Mouse (Mus musculus) forebrain, embryonic 13.5 days (tissue): ENCODE measurements around the gene Zc3h13. TPM values are rescaled to one million over a fixed set of nuclear protein-coding genes. Genes with fewer than 3 reads are reported as not detected.
A peak's percentile ranks its signal among the peaks of the same experiment; 100 is the strongest.

ENCODE experiments used
- ATAC-seq: fragments of 200-750 bp; cut with Nextera tagmentation; 2 replicates; pipeline ENCODE4 v1.8.0; 2017
- H3K27ac ChIP-seq: fragments of 300-500 bp; sonication (generic); 2 replicates; pipeline ENCODE4 v1.5.1; 2015; ENCODE audit warnings: inconsistent platforms, mild to moderate bottlenecking, moderate library complexity
- H3K27me3 ChIP-seq: fragments of 300-500 bp; sonication (generic); 2 replicates; pipeline ENCODE4 v1.6.1; 2015; ENCODE audit warnings: mild to moderate bottlenecking, inconsistent platforms
- H3K36me3 ChIP-seq: fragments of 300-500 bp; sonication (generic); 2 replicates; pipeline ENCODE4 v1.6.1; 2015; ENCODE audit warnings: mild to moderate bottlenecking, inconsistent platforms; ENCODE audit not compliant: poor library complexity, severe bottlenecking
- H3K4me1 ChIP-seq: fragments of 300-500 bp; sonication (generic); 2 replicates; pipeline ENCODE4 v1.6.1; 2015; ENCODE audit warnings: inconsistent platforms
- H3K4me2 ChIP-seq: fragments of 300-500 bp; sonication (generic); 2 replicates; pipeline ENCODE4 v1.6.1; 2015; ENCODE audit warnings: inconsistent platforms, mild to moderate bottlenecking, moderate library complexity
- H3K4me3 ChIP-seq: fragments of 300-500 bp; sonication (generic); 2 replicates; pipeline ENCODE4 v1.5.1; 2015; ENCODE audit warnings: mild to moderate bottlenecking, inconsistent platforms
- H3K9ac ChIP-seq: fragments of 300-500 bp; sonication (generic); 2 replicates; pipeline ENCODE4 v1.6.1; 2015; ENCODE audit warnings: mild to moderate bottlenecking, inconsistent platforms
- H3K9me3 ChIP-seq: fragments of 300-500 bp; sonication (generic); replicated peaks from 2 replicates; pipeline ENCODE4 v1.6.1; 2016; ENCODE audit warnings: inconsistent platforms
- WGBS: fragments of 180-500 bp; shearing (Covaris S2); methylation state at CpG from one replicate; pipeline ENCODE4 v1.1.7; 2015; 5-methylcytosine and 5-hydroxymethylcytosine counted together
- polyA plus RNA-seq: library from polyadenylated mRNA; unstranded; fragments of >200 nt; fragmentation: Nextera tagmentation; extraction: Ambion mirVana; gene quantifications from 2 replicates; pipeline ENCODE4 v1.2.1, GENCODE M21; 2015

The Zc3h13 gene
- polyA plus RNA-seq, 1 experiment from 2014 or later = 52.0 TPM

DNA sequence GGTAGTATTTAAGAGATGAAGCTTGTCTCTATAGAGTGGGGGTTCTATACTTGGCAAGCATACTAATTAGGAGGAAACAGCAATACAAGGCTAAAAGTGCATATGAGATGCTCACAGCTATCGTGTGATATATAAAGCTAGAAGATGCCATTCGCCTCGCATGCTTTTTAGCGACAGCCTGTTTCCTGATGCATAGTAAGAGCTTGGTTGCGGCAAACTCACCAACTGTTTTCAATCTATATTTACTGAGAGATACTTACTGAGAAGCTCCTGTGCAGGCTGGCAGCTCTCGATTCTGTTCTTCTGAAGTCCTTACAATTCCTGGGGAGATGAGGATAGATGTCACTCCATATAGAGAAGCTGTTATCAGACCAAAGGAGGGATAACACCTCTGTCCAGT lies 4.5 kb upstream of the Zc3h13 start:
- no peak for ATAC-seq
- Histone ChIP-seq H3K9ac (no peak overlapping the region), H3K9me3 (no peaks in the 10 kb centered on the region), H3K4me3 (no peak overlapping the region), H3K4me1 (peaks cover 12% of the 10 kb centered on the region), H3K4me2 (no peak overlapping the region), H3K27me3 (no peaks in the 10 kb centered on the region), H3K27ac (no peak overlapping the region; the same call in 1 of the 2 replicates), H3K36me3 (no peaks in the 10 kb centered on the region)
- 86% methylated on average over 6 of the region's 6 CpGs for WGBS

DNA sequence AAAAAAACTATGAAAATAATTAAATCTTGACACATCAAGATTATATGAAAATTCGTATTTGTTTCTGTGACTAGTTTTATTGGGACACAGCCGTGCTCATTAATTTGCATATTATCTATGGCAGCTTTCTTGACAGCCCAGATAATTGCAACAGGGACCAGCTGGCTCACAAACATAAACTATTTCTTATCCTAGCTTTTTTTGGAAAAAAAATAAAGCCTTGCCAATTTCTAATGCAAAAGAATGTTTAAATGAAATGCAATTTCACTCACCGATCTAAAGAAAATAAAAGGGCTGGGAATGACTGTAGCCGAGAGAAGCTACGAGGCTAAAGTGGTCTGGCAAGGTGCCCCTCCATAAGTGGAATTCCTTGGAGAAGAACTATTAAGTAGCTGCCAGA lies 3.8 kb upstream of the Zc3h13 start:
- Histone ChIP-seq H3K4me2 (no peak overlapping the region), H3K27me3 (no peaks in the 10 kb centered on the region), H3K9ac (no peak overlapping the region), H3K36me3 (no peaks in the 10 kb centered on the region), H3K4me3 (no peak overlapping the region), H3K27ac (no peak overlapping the region), H3K9me3 (no peaks in the 10 kb centered on the region), H3K4me1 (peaks cover 18% of the 10 kb centered on the region)
- 64% methylated on average over 5 of the region's 5 CpGs for WGBS
- no peak for ATAC-seq

DNA sequence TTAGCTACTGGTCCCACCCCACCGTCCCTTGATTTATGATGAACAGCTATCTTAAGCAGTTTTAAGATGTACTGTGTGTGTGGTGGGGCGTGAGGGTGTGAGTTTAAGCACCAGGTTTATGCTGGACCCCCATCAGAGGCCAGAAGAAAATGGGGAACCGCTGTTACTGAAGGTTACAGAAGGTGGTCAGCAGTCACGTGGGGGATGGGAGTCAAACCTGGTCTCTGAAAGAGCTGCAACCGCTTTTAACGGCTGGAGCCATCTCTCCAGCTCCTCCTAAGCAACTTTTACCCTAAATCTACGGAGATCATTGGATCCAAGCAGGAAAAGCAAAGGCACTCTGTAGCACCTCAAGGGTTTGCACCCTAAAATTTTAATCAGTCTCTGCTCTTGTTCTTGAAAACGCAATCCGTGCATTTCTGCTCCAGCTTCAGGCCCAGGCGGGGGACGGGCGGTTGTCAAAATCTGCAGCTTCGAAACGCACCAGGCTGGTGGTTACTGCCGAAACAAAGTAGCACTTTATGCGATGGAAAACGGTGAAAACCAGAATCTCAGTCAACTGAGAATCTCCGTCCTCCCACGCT lies 472 bp upstream of the Zc3h13 start:
- Histone ChIP-seq H3K4me2 (peak overlapping the region; percentile 90), H3K9me3 (no peaks in the 10 kb centered on the region), H3K27me3 (no peaks in the 10 kb centered on the region), H3K4me3 (peak overlapping the region; percentile 100), H3K36me3 (no peaks in the 10 kb centered on the region), H3K27ac (peak overlapping the region; percentile 49), H3K9ac (peak overlapping the region; percentile 95), H3K4me1 (peaks cover 24% of the 10 kb centered on the region)
- ATAC-seq = peak; percentile 19
- 6% methylated on average over 19 of the region's 19 CpGs for WGBS

DNA sequence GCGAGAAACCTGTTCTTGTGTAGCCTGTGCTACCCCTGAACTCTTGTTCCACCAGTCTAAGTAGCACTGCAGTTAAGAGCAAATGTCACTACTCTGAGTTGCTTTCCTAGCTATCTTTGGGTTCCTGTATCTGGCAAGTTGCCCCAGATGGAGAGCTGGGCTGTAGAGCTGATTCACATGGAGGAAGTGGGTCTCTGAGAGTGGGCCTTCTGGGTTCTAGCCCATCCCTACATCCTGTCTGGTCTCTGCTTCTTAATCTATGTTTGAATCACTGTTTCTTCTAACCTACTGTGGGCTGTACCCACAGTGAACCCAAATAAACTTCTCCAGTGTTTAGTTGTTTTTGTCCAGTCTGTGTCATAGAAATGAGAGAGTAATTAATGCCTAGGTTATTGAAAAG lies 16.9 kb downstream of the Zc3h13 start:
- Histone ChIP-seq H3K27ac (no peak overlapping the region), H3K9me3 (no peaks in the 10 kb centered on the region), H3K4me1 (0 out of 2 replicates have a peak, but pooled peaks cover 3% of the 10 kb centered on the region), H3K9ac (no peak overlapping the region), H3K36me3 (no peaks in the 10 kb centered on the region), H3K27me3 (no peaks in the 10 kb centered on the region), H3K4me3 (no peak overlapping the region), H3K4me2 (no peak overlapping the region)
- ATAC-seq = no peak
- WGBS = 94% methylated on average over 1 of the region's 1 CpGs

DNA sequence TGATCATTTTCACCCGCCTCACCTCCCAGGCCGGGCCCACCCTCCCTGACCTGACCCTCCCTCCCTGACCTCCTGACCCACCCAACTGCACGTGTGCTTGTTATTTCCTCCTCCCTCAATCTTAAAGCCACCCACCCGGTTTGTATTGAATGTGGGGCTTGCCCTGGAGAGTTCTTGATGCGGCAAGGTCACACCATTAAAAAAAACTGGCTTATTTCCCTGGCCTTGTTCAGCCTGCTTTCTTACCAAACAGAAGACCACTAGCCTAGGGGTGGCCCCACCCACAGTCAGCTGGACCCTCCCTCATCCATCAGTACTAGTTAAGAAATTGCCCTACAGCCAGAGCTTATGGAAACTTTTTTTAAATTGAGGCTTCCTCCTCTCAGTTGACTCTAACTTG lies 19.6 kb downstream of the Zc3h13 start:
- Histone ChIP-seq H3K27ac (no peak overlapping the region), H3K4me2 (no peak overlapping the region), H3K36me3 (no peaks in the 10 kb centered on the region), H3K4me1 (no peaks in the 10 kb centered on the region), H3K9ac (no peak overlapping the region), H3K9me3 (no peaks in the 10 kb centered on the region), H3K27me3 (no peaks in the 10 kb centered on the region), H3K4me3 (no peak overlapping the region)
- no peak for ATAC-seq
- WGBS = 50% methylated on average over 5 of the region's 5 CpGs

DNA sequence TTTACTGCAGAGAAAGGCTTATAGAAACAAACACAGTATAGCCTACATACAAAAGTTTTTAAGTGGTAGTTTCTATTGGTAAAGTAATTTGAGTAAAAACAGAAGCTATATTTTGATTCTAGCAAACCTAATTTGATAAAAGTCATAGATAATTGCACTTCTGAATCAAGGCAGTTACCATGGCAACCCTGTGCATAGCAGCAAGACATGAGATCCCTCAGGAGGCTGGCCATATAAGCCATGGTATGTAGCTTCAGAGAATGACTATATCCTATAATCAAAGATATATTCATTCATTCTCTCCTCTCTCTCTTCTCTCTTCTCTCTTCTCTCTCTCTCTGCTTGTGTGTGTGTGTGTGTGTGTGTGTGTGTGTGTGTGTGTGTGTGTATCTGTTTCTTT lies 23.7 kb downstream of the Zc3h13 start:
- Histone ChIP-seq H3K27ac (no peak overlapping the region), H3K4me2 (no peak overlapping the region), H3K9ac (no peak overlapping the region), H3K4me1 (no peaks in the 10 kb centered on the region), H3K27me3 (no peaks in the 10 kb centered on the region), H3K9me3 (no peaks in the 10 kb centered on the region), H3K4me3 (no peak overlapping the region), H3K36me3 (peaks cover 5% of the 10 kb centered on the region; the same call in 1 of the 2 replicates)
- ATAC-seq = no peak

DNA sequence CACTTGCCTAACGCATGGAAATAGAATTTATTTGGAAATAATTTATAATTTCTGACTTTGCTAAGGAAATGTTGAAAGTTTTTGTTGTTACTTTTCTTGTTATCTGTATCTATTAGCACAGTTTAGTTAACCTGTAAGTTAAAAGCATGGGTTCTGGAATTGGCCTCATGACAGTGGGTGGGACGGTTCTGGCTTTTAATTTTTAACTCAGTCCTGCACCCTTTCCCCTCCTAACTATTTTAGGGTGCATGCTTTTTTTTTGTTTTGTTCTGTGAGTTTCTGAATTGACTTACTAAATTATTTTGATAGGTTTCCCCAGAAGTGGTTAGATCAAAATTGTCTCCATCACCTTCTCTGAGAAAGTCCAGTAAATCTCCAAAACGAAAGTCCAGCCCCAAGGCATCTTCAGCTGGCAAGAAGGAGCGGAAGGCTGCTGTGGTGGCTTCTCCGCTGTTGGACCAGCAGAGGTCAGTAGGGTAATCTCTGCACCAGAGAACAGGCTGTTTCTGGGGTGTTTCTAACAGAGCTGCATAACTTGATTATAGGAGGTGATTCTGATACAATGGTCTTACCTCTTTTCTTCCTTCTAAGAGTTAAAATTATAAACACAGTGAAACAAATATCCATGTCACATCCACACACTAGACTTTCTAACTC lies 25.3 kb downstream of the Zc3h13 start:
- no peaks in the 10 kb centered on the region for H3K9me3 ChIP-seq
- H3K27me3 ChIP-seq = no peaks in the 10 kb centered on the region
- 67% methylated on average over 5 of the region's 5 CpGs for WGBS
- H3K4me3 ChIP-seq = no peak overlapping the region
- H3K27ac ChIP-seq = no peak overlapping the region
- no peak overlapping the region for H3K9ac ChIP-seq
- ATAC-seq = no peak
- no peak overlapping the region for H3K4me2 ChIP-seq
- H3K36me3 ChIP-seq = peaks cover 6% of the 10 kb centered on the region; the same call in 1 of the 2 replicates
- no peaks in the 10 kb centered on the region for H3K4me1 ChIP-seq

DNA sequence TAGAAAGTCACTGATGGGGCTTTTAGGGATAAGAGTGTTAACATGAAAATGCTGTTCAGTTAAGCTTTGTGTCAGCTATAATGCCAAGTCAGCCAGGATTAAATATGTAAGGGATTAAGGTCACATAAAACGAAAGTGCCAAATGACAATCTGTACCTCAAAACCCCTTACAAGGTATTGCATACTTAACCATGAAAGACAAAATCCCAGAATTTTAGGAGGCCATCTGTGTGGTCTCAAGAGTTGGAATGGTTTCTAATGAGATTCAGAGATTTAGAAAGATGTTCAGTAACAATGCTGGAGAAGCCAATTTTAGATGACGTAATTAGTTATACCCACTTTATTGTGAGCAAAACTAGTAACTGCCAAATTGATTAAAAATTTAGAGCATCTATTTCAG lies 30.3 kb downstream of the Zc3h13 start:
- no peak overlapping the region for H3K4me3 ChIP-seq
- no peak overlapping the region for H3K9ac ChIP-seq
- H3K36me3 ChIP-seq = peaks cover 8% of the 10 kb centered on the region; the same call in 1 of the 2 replicates
- no peaks in the 10 kb centered on the region for H3K9me3 ChIP-seq
- no peak overlapping the region for H3K4me2 ChIP-seq
- H3K4me1 ChIP-seq = no peaks in the 10 kb centered on the region
- H3K27me3 ChIP-seq = no peaks in the 10 kb centered on the region
- no peak for ATAC-seq
- 65% methylated on average over 2 of the region's 2 CpGs for WGBS
- no peak overlapping the region for H3K27ac ChIP-seq

DNA sequence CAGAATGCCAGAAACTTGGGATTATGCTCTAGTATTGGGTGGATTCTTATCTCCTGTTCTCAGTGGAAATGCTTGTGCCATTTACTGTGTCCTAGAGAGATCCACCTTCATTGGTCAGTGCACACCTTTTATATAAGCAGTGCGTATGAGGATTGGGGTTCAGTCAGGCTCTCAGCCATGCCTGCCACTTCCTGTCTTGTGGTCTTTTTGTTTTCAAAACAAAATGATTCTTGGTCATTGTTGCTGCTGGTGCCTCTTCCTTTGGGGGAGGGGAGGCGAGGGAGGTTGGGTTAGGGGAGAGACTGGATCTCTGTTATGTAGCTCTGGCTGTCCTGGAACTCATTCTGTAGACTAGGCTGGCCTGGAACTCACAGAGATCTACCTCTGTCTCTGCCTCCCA lies 34.6 kb downstream of the Zc3h13 start:
- peaks cover 30% of the 10 kb centered on the region for H3K36me3 ChIP-seq
- H3K4me3 ChIP-seq = no peak overlapping the region
- H3K9ac ChIP-seq = no peak overlapping the region
- 94% methylated on average over 2 of the region's 2 CpGs for WGBS
- no peak for ATAC-seq
- no peaks in the 10 kb centered on the region for H3K4me1 ChIP-seq
- H3K9me3 ChIP-seq = no peaks in the 10 kb centered on the region
- no peak overlapping the region for H3K4me2 ChIP-seq
- H3K27ac ChIP-seq = no peak overlapping the region
- H3K27me3 ChIP-seq = no peaks in the 10 kb centered on the region

DNA sequence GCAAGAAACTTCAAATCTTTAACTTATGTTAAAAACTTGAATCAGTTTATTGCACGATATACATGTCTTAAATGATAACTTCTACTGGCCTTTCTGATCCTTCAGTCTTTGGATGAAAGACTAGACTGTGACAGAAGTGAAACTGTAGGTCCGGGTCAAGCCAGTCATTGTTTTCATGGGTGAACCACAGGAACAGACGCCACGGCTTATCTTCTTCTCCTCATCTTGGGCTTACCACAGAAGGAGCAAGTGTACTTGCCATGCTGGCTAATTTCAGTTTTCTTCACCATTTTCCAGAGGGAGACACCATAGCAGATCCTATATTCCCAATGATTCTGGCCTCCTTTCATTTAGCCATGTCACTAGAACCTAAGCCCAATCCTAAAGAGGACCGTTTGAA lies 36.1 kb downstream of the Zc3h13 start:
- no peaks in the 10 kb centered on the region for H3K4me1 ChIP-seq
- H3K27me3 ChIP-seq = no peaks in the 10 kb centered on the region
- no peak overlapping the region for H3K27ac ChIP-seq
- ATAC-seq = no peak
- 93% methylated on average over 5 of the region's 5 CpGs for WGBS
- no peak overlapping the region for H3K9ac ChIP-seq
- peaks cover 41% of the 10 kb centered on the region for H3K36me3 ChIP-seq
- no peaks in the 10 kb centered on the region for H3K9me3 ChIP-seq
- H3K4me2 ChIP-seq = no peak overlapping the region
- H3K4me3 ChIP-seq = no peak overlapping the region

DNA sequence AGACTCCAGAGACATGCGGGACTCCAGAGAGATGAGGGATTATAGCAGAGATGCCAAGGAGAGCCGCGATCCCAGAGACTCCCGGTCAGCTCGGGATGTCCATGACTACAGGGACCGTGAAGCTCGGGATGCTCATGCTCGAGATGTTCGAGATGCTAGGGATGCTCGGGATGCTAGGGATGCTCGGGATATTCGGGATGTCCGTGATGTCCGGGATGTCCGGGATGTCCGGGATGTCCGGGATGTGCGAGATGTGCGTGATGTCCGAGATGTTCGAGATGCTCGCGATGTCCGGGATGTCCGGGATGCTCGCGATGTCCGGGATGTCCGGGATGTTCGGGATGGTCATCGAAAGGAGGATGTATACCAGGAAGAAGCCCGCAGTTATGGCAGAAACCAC lies 39.2 kb downstream of the Zc3h13 start:
- no peaks in the 10 kb centered on the region for H3K4me1 ChIP-seq
- no peaks in the 10 kb centered on the region for H3K27me3 ChIP-seq
- H3K9me3 ChIP-seq = no peaks in the 10 kb centered on the region
- no peak overlapping the region for H3K4me2 ChIP-seq
- WGBS = 97% methylated on average over 32 of the region's 32 CpGs
- H3K36me3 ChIP-seq = peaks cover 56% of the 10 kb centered on the region
- ATAC-seq = no peak
- H3K27ac ChIP-seq = no peak overlapping the region
- H3K4me3 ChIP-seq = no peak overlapping the region
- no peak overlapping the region for H3K9ac ChIP-seq

DNA sequence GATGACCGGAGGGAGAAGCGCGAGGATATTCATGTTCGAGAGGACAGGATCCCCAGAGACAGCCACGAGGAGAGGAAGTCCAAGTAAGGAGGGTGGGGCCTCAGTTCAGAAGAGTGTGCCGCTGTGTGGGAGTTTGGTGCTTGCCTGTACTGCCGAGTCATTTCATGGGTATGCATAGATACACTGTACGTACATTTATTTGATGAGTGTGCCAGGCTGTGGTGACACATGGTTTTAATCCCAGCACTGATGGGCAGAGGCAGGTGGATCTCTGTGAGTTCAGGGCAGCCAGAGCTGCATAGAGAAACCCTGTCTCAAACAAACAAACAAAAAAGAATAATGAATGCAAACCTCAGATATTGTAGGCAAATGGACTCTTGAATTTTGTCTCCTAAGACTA lies 43.9 kb downstream of the Zc3h13 start:
- no peak overlapping the region for H3K4me2 ChIP-seq
- no peak for ATAC-seq

DNA sequence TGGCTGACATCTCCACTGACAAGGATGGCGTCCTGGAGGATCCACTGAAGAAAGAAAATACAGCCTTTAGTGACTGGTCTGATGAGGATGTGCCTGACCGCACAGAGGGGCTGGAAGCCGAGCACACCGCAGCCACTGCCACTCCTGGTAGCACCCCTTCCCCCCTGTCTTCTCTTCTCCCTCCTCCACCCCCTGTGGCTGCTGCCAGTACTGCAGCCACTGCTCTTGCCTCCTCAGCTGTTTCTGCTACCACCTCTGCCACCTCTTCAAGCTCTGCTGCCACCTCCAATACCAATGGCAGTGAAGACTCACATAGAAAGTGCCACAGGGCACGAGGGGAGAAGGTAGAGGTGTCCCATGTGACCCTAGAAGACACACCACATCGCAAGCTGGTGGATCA lies 46.4 kb downstream of the Zc3h13 start:
- Histone ChIP-seq H3K27ac (no peak overlapping the region), H3K36me3 (peaks cover 60% of the 10 kb centered on the region), H3K9ac (no peak overlapping the region), H3K4me2 (no peak overlapping the region), H3K9me3 (no peaks in the 10 kb centered on the region), H3K27me3 (no peaks in the 10 kb centered on the region), H3K4me3 (no peak overlapping the region), H3K4me1 (peaks cover 3% of the 10 kb centered on the region; the same call in 1 of the 2 replicates)
- 82% methylated on average over 6 of the region's 6 CpGs for WGBS
- 0 out of 2 replicates have a peak, but pooled peaks have one; percentile 24 for ATAC-seq

More for the DNA sequence above, 43.9 kb downstream of the Zc3h13 start:
- no peak overlapping the region for H3K4me3 ChIP-seq
- H3K27ac ChIP-seq = no peak overlapping the region
- no peaks in the 10 kb centered on the region for H3K27me3 ChIP-seq
- no peaks in the 10 kb centered on the region for H3K4me1 ChIP-seq
- peaks cover 71% of the 10 kb centered on the region for H3K36me3 ChIP-seq
- H3K9me3 ChIP-seq = no peaks in the 10 kb centered on the region
- no peak overlapping the region for H3K9ac ChIP-seq
- 87% methylated on average over 8 of the region's 8 CpGs for whole genome bisulfite sequencing
